Mouse (Mus musculus) embryonic facial prominence, embryonic 11.5 days (tissue): ENCODE data around the gene Ppif. TPM values are rescaled to one million over a fixed set of nuclear protein-coding genes. Genes with fewer than 3 reads are reported as not detected.

Source experiments
- ATAC-seq: fragments of 200-750 bp; cut with Nextera tagmentation; replicated peaks from 2 replicates; pipeline ENCODE4 v1.8.0; 2017; ENCODE audit warnings: low read depth; ENCODE audit not compliant: insufficient number of reproducible peaks, low FRiP score, low TSS enrichment
- DNase-seq: peaks from one replicate; pipeline ENCODE4 v3.0.0-alpha.2; 2015; ENCODE audit warnings: low spot score
- H3K27ac ChIP-seq: fragments of 300-500 bp; sonication (generic); replicated peaks from 2 replicates; pipeline ENCODE4 v1.5.1; 2014; ENCODE audit warnings: mild to moderate bottlenecking, low read depth, low read length, control low read depth
- H3K27me3 ChIP-seq: fragments of 300-500 bp; sonication (generic); 2 replicates; pipeline ENCODE4 v1.6.1; 2014; ENCODE audit warnings: mild to moderate bottlenecking, low read length, moderate library complexity, mixed read lengths; ENCODE audit not compliant: control insufficient read depth, insufficient read depth
- H3K36me3 ChIP-seq: fragments of 300-500 bp; sonication (generic); replicated peaks from 2 replicates; pipeline ENCODE4 v1.6.1; 2014; ENCODE audit warnings: low read depth, mild to moderate bottlenecking, low read length, moderate library complexity, mixed read lengths; ENCODE audit not compliant: control insufficient read depth, insufficient read depth
- H3K4me1 ChIP-seq: fragments of 300-500 bp; sonication (generic); 2 replicates; pipeline ENCODE4 v1.6.1; 2014; ENCODE audit warnings: low read length, mixed read lengths; ENCODE audit not compliant: control insufficient read depth, insufficient read depth
- H3K4me2 ChIP-seq: fragments of 300-500 bp; sonication (generic); 2 replicates; pipeline ENCODE4 v1.6.1; 2014; ENCODE audit warnings: low read depth, mild to moderate bottlenecking, control low read depth, low read length, moderate library complexity
- H3K4me3 ChIP-seq: fragments of 300-500 bp; sonication (generic); 2 replicates; pipeline ENCODE4 v1.5.1; 2014; ENCODE audit warnings: low read depth, low read length, control low read depth
- H3K9ac ChIP-seq: fragments of 300-500 bp; sonication (generic); replicated peaks from 2 replicates; pipeline ENCODE4 v1.6.1; 2014; ENCODE audit warnings: mild to moderate bottlenecking, control low read depth, low read length
- H3K9me3 ChIP-seq: fragments of 300-500 bp; sonication (generic); replicated peaks from 2 replicates; pipeline ENCODE4 v1.6.1; 2016; ENCODE audit warnings: mild to moderate bottlenecking, low read length, inconsistent platforms, mixed read lengths; ENCODE audit not compliant: control insufficient read depth
- WGBS: fragments of 180-500 bp; shearing (Covaris S2); extraction: QIAGEN DNeasy Blood & Tissue Kit; methylation state at CpG from one replicate; pipeline ENCODE4 v1.1.7; 2014; 5-methylcytosine and 5-hydroxymethylcytosine counted together
- polyA plus RNA-seq: library from polyadenylated mRNA; unstranded; fragments of >200 nt; fragmentation: Nextera tagmentation; extraction: Ambion mirVana; gene quantifications from 2 replicates; pipeline ENCODE4 v1.2.1, GENCODE M21; 2014

Ppif gene
- polyA plus RNA-seq, 1 experiment from 2014 or later = 43.7 TPM

- peaks cover 8% of the 10 kb centered on the region; the same call in 1 of the 2 replicates for H3K4me1 ChIP-seq
These were observed 19.5 kb downstream of the Ppif start for GRCm38 (mm10) chr14:25713443-25713842.

GRCm38 (mm10) chr14:25716528-25716927, 22.6 kb downstream of the Ppif start:
- Histone ChIP-seq H3K27ac (no peak overlapping the region), H3K9me3 (no peaks in the 10 kb centered on the region), H3K9ac (no peak overlapping the region), H3K36me3 (peaks cover 3% of the 10 kb centered on the region), H3K4me1 (peaks cover 13% of the 10 kb centered on the region), H3K4me2 (no peak overlapping the region), H3K27me3 (no peaks in the 10 kb centered on the region), H3K4me3 (no peak overlapping the region)
- ATAC-seq = no peak
- no peak for DNase-seq
- WGBS = 82% methylated on average over 1 of the region's 1 CpGs

More at GRCm38 (mm10) chr14:25713443-25713842, 19.5 kb downstream of the Ppif start:
- 18% methylated on average over 4 of the region's 4 CpGs for WGBS
- H3K9ac ChIP-seq = no peak overlapping the region
- no peak overlapping the region for H3K27ac ChIP-seq
- no peaks in the 10 kb centered on the region for H3K9me3 ChIP-seq
- H3K36me3 ChIP-seq = peaks cover 3% of the 10 kb centered on the region
- DNase-seq (no peak), ATAC-seq (no peak)
- no peaks in the 10 kb centered on the region for H3K27me3 ChIP-seq
- H3K4me3 ChIP-seq = no peak overlapping the region
- H3K4me2 ChIP-seq = no peak overlapping the region

- Histone ChIP-seq H3K27me3 (no peaks in the 10 kb centered on the region), H3K9ac (no peak overlapping the region), H3K36me3 (peaks cover 3% of the 10 kb centered on the region), H3K4me2 (no peak overlapping the region), H3K4me1 (peaks cover 13% of the 10 kb centered on the region), H3K9me3 (no peaks in the 10 kb centered on the region), H3K27ac (no peak overlapping the region), H3K4me3 (no peak overlapping the region)
- 82% methylated on average over 8 of the region's 8 CpGs for WGBS
- 0 out of 2 replicates have a peak, but pooled peaks have one; percentile 19 for ATAC-seq
- no peak for DNase-seq
These were observed 23.8 kb downstream of the Ppif start for GRCm38 (mm10) chr14:25717718-25718117.

- ATAC-seq = peak; percentile 54
- WGBS = 4% methylated on average over 2 of the region's 2 CpGs
- no peak overlapping the region; the same call in 1 of the 2 replicates for H3K9ac ChIP-seq
- H3K4me2 ChIP-seq = no peak overlapping the region
- peak; percentile 88 for DNase-seq
- H3K4me1 ChIP-seq = peaks cover 13% of the 10 kb centered on the region
- H3K27ac ChIP-seq = peak overlapping the region; percentile 56
- peaks cover 3% of the 10 kb centered on the region for H3K36me3 ChIP-seq
- H3K4me3 ChIP-seq = no peak overlapping the region
- no peaks in the 10 kb centered on the region for H3K27me3 ChIP-seq
- no peaks in the 10 kb centered on the region for H3K9me3 ChIP-seq
These were observed 24.5 kb downstream of the Ppif start for GRCm38 (mm10) chr14:25718471-25718870.

- WGBS = 55% methylated on average over 9 of the region's 9 CpGs
- H3K9me3 ChIP-seq = no peaks in the 10 kb centered on the region
- no peak overlapping the region for H3K9ac ChIP-seq
- peaks cover 13% of the 10 kb centered on the region for H3K4me1 ChIP-seq
- H3K4me3 ChIP-seq = no peak overlapping the region
- H3K4me2 ChIP-seq = no peak overlapping the region
- H3K27me3 ChIP-seq = no peaks in the 10 kb centered on the region
- DNase-seq (no peak), ATAC-seq (peak; percentile 37; the same call in 1 of the 2 replicates)
- H3K36me3 ChIP-seq = peaks cover 3% of the 10 kb centered on the region
- 0 out of 2 replicates have a peak overlapping the region, but pooled peaks have one; percentile 56 for H3K27ac ChIP-seq
These were observed 25.4 kb downstream of the Ppif start for GRCm38 (mm10) chr14:25719371-25719770.

- 85% methylated on average over 5 of the region's 5 CpGs for WGBS
- no peak for DNase-seq
- Histone ChIP-seq H3K27ac (no peak overlapping the region), H3K4me2 (no peak overlapping the region), H3K36me3 (no peaks in the 10 kb centered on the region; the same call in 1 of the 2 replicates), H3K9ac (no peak overlapping the region), H3K9me3 (no peaks in the 10 kb centered on the region), H3K27me3 (no peaks in the 10 kb centered on the region), H3K4me3 (no peak overlapping the region), H3K4me1 (peaks cover 20% of the 10 kb centered on the region)
- ATAC-seq = no peak
These were observed 27.2 kb downstream of the Ppif start for GRCm38 (mm10) chr14:25720962-25721707.

GRCm38 (mm10) chr14:25725032-25725497, 31.1 kb downstream of the Ppif start:
- H3K9me3 ChIP-seq = no peaks in the 10 kb centered on the region
- H3K36me3 ChIP-seq = no peaks in the 10 kb centered on the region; the same call in 1 of the 2 replicates
- no peak overlapping the region for H3K4me3 ChIP-seq
- no peak overlapping the region for H3K9ac ChIP-seq
- H3K4me2 ChIP-seq = no peak overlapping the region
- ATAC-seq (no peak; the same call in 1 of the 2 replicates), DNase-seq (no peak)
- H3K4me1 ChIP-seq = peaks cover 11% of the 10 kb centered on the region
- no peaks in the 10 kb centered on the region for H3K27me3 ChIP-seq
- 0 out of 2 replicates have a peak overlapping the region, but pooled peaks have one; percentile 16 for H3K27ac ChIP-seq
- WGBS = 76% methylated on average over 11 of the region's 11 CpGs

- Histone ChIP-seq H3K4me2 (no peak overlapping the region), H3K9ac (no peak overlapping the region), H3K4me3 (no peak overlapping the region), H3K4me1 (peaks cover 11% of the 10 kb centered on the region), H3K27me3 (no peaks in the 10 kb centered on the region), H3K27ac (0 out of 2 replicates have a peak overlapping the region, but pooled peaks have one; percentile 16), H3K9me3 (no peaks in the 10 kb centered on the region), H3K36me3 (no peaks in the 10 kb centered on the region; the same call in 1 of the 2 replicates)
- ATAC-seq (no peak), DNase-seq (no peak)
- WGBS = 18% methylated on average over 4 of the region's 4 CpGs
These were observed 31.7 kb downstream of the Ppif start for GRCm38 (mm10) chr14:25725690-25726089.
